Mouse (Mus musculus) midbrain, embryonic 15.5 days (tissue): ENCODE data around the gene Supt3. TPM values are rescaled to one million over a fixed set of nuclear protein-coding genes. Genes with fewer than 3 reads are reported as not detected.

Experiments
- ATAC-seq: fragments of 200-750 bp; cut with Nextera tagmentation; replicated peaks from 2 replicates; pipeline ENCODE4 v1.8.0; 2017; ENCODE audit warnings: moderate TSS enrichment
- H3K27ac ChIP-seq: fragments of 300-500 bp; sonication (generic); 2 replicates; pipeline ENCODE4 v1.5.1; 2015; ENCODE audit warnings: mild to moderate bottlenecking, inconsistent platforms
- H3K27me3 ChIP-seq: fragments of 300-500 bp; sonication (generic); replicated peaks from 2 replicates; pipeline ENCODE4 v1.6.1; 2015; ENCODE audit warnings: inconsistent platforms
- H3K36me3 ChIP-seq: fragments of 300-500 bp; sonication (generic); replicated peaks from 2 replicates; pipeline ENCODE4 v1.6.1; 2015; ENCODE audit warnings: inconsistent platforms
- H3K4me1 ChIP-seq: fragments of 300-500 bp; sonication (generic); 2 replicates; pipeline ENCODE4 v1.6.1; 2015; ENCODE audit warnings: inconsistent platforms
- H3K4me2 ChIP-seq: fragments of 300-500 bp; sonication (generic); 2 replicates; pipeline ENCODE4 v1.6.1; 2015; ENCODE audit warnings: inconsistent platforms, mild to moderate bottlenecking, moderate library complexity
- H3K4me3 ChIP-seq: fragments of 300-500 bp; sonication (generic); 2 replicates; pipeline ENCODE4 v1.5.1; 2015; ENCODE audit warnings: mild to moderate bottlenecking, inconsistent platforms
- H3K9ac ChIP-seq: fragments of 300-500 bp; sonication (generic); 2 replicates; pipeline ENCODE4 v1.6.1; 2015; ENCODE audit warnings: mild to moderate bottlenecking, inconsistent platforms
- H3K9me3 ChIP-seq: fragments of 300-500 bp; sonication (generic); 2 replicates; pipeline ENCODE4 v1.6.1; 2016; ENCODE audit warnings: inconsistent platforms
- WGBS: fragments of 180-500 bp; shearing (Covaris S2); methylation state at CpG from one replicate; pipeline ENCODE4 v1.1.7; 2015; ENCODE audit warnings: mixed read lengths; 5-methylcytosine and 5-hydroxymethylcytosine counted together
- polyA plus RNA-seq: library from polyadenylated mRNA; unstranded; fragments of >200 nt; fragmentation: Nextera tagmentation; extraction: Ambion mirVana; gene quantifications from 2 replicates; pipeline ENCODE4 v1.2.1, GENCODE M21; 2015

Gene Supt3
- polyA plus RNA-seq, 1 experiment from 2014 or later, result 21.5 TPM

DNA sequence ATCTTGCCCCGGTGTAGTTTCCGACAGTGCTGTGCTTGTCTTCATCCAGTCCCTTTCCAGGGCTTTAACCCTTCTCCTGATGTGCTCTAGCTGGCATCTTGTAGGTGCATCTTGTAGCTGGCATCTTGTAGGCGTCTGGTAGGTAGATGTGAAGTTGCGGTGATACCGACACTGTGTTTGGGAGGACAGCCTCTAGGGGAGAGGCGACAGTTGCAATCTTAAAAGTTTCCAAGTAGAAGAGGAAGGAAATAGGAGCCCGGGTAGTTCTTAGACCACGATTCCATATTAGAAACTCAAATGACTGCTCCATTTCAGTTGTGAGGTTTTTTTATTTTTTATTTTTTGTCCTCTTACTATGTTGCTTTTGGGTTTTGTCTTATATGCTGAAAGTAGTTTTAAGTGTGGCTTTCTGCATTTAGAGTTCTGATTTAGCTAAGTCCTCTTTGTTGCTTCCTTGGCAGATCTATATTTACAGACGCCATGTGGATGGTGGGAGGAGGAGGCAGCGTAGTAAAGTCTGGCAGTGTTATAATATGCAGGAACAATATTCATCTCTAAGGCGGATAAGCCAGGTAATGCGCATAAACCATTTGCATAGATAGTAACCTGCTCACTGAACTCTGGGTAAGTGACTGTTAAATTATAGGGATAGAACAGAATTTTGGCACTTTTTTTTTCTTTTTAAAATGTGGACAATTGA lies 15.4 kb downstream of the Supt3 start:
- no peak for ATAC-seq
- H3K27me3 ChIP-seq, result no peaks in the 10 kb centered on the region
- H3K4me1 ChIP-seq, result no peaks in the 10 kb centered on the region
- H3K27ac ChIP-seq, result no peak overlapping the region
- H3K9me3 ChIP-seq, result no peaks in the 10 kb centered on the region
- 93% methylated on average over 12 of the region's 12 CpGs for WGBS
- no peak overlapping the region for H3K9ac ChIP-seq
- H3K4me2 ChIP-seq, result no peak overlapping the region
- no peak overlapping the region for H3K4me3 ChIP-seq
- no peaks in the 10 kb centered on the region for H3K36me3 ChIP-seq

- ATAC-seq, result no peak
- Histone ChIP-seq H3K36me3 (no peaks in the 10 kb centered on the region), H3K27ac (no peak overlapping the region), H3K4me2 (no peak overlapping the region), H3K27me3 (no peaks in the 10 kb centered on the region), H3K9ac (no peak overlapping the region), H3K4me1 (no peaks in the 10 kb centered on the region), H3K4me3 (no peak overlapping the region), H3K9me3 (no peaks in the 10 kb centered on the region)
- 43% methylated on average over 3 of the region's 3 CpGs for WGBS
These were observed 20.4 kb downstream of the Supt3 start for GRCm38 (mm10) chr17:44797331-44797730.

GRCm38 (mm10) chr17:44807031-44807430 lies 30.1 kb downstream of the Supt3 start:
- Histone ChIP-seq H3K9me3 (no peaks in the 10 kb centered on the region), H3K9ac (no peak overlapping the region), H3K4me1 (no peaks in the 10 kb centered on the region), H3K27me3 (no peaks in the 10 kb centered on the region), H3K27ac (no peak overlapping the region), H3K36me3 (no peaks in the 10 kb centered on the region), H3K4me3 (no peak overlapping the region), H3K4me2 (no peak overlapping the region)
- WGBS, result 89% methylated on average over 1 of the region's 1 CpGs
- no peak for ATAC-seq

DNA sequence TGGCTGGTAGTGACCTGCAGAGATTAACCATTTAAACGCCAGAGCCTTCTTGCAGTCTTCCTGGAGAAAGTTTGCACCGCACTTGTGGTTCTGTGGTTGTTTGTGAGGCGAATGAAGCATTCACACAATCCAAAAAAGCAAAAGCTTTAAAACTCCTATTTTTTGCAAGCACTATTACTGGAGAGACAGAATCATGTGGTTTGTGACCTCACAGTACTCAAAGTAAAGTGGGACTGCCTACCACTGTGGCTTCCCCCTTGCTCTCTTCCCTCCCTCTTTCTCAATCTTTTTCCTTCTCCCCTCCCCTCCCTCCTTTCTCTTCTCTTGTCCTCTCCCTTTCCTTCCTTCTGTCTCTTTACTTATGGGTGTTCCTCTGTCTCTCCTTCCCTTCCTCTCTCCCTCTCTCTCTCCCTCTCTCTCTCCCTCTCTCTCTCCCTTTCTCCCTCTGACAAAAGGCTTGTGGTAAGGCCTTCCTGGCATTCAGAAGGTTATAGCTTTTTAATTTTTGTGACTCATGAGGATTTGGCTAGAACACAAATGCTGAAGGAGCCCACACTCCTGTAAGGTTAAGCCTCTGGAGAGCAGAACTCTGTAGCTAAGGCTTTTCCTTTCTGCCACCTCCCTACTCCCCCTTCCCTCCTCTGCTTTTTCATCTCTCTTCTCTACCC lies 37.7 kb downstream of the Supt3 start, which contains the start of gene Runx2:
Runx2 (minus strand) TSS at position 290 of the 668 bp plus-strand sequence.
- no peaks in the 10 kb centered on the region for H3K36me3 ChIP-seq
- no peaks in the 10 kb centered on the region for H3K27me3 ChIP-seq
- H3K9me3 ChIP-seq, result no peaks in the 10 kb centered on the region
- no peak within 1 kb of the TSS for H3K9ac ChIP-seq
- H3K4me2 ChIP-seq, result peak within 1 kb of the TSS; percentile 2; the same call in 1 of the 2 replicates
- no peak for ATAC-seq
- H3K4me3 ChIP-seq, result no peak within 1 kb of the TSS
- WGBS, result 30% methylated on average over 3 of the region's 3 CpGs
- peaks cover 4% of the 10 kb centered on the region; the same call in 1 of the 2 replicates for H3K4me1 ChIP-seq
- no peak within 1 kb of the TSS for H3K27ac ChIP-seq

DNA sequence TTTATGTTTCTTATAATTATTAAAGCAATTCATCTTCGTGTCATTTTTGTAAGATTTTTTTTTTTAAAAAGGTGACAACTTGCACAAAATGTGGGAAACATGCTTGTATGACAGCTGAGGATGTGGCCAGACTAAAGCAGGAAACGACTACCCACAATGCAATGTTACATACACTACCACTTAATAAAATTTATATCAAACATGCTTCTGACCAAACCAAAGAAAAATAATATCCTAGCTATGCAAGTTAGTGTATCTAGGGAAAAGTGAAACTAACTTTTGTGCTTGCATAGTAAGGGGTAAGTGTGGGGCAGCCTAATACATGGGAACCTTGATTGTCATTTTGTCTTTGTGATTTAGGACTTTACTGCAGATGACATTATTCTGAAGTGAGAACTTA lies 41.9 kb downstream of the Supt3 start:
- Histone ChIP-seq H3K27ac (no peak overlapping the region), H3K4me2 (no peak overlapping the region), H3K9me3 (no peaks in the 10 kb centered on the region), H3K4me1 (peaks cover 4% of the 10 kb centered on the region; the same call in 1 of the 2 replicates), H3K9ac (no peak overlapping the region), H3K4me3 (no peak overlapping the region), H3K27me3 (no peaks in the 10 kb centered on the region), H3K36me3 (no peaks in the 10 kb centered on the region)
- 79% methylated on average over 2 of the region's 2 CpGs for WGBS
- no peak for ATAC-seq

DNA sequence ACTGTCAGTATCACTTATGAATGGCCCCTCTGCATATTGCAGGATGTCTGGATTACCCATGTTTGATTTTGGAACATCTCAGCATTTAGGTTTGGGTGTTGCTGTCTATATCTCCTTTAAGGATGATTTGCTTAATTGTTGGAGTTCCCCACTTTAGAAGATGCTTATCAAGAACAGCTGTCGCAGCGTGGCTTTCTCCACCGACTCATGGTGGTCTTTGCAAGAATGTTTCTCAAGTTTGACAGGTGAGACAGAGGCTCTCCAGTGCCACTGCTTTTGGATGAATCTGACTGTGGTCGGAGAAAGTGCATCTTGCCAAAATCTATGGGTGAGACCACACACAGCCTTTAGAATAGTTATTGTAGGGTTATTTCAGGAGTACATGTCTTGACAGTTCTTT lies 42.9 kb downstream of the Supt3 start:
- Histone ChIP-seq H3K9ac (no peak overlapping the region), H3K27me3 (no peaks in the 10 kb centered on the region), H3K4me2 (no peak overlapping the region), H3K27ac (no peak overlapping the region), H3K4me1 (peaks cover 4% of the 10 kb centered on the region; the same call in 1 of the 2 replicates), H3K4me3 (no peak overlapping the region), H3K9me3 (no peaks in the 10 kb centered on the region), H3K36me3 (no peaks in the 10 kb centered on the region)
- 59% methylated on average over 4 of the region's 4 CpGs for WGBS
- no peak for ATAC-seq

DNA sequence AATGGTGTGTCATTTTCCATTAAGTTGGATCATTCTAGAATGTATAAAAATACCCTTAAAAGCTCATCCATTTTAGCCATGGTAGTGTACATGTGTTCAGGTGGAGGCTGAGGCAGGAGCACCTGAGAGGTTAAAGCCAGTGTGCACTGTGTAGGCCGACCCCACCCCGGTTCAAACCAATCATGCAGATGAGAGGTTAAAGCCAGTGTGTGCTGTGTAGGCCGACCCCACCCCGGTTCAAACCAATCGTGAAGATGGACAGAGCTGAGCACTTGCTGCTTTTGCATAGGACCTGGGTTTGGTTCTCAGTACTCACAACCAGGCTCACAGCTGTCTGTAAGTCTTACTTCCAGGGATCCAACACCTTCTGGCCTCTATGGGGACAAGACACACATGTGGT lies 45.0 kb downstream of the Supt3 start:
- H3K27me3 ChIP-seq, result no peaks in the 10 kb centered on the region
- no peak overlapping the region for H3K4me2 ChIP-seq
- WGBS, result 92% methylated on average over 5 of the region's 5 CpGs
- no peak overlapping the region for H3K9ac ChIP-seq
- H3K4me3 ChIP-seq, result no peak overlapping the region
- H3K36me3 ChIP-seq, result no peaks in the 10 kb centered on the region
- no peak overlapping the region for H3K27ac ChIP-seq
- no peaks in the 10 kb centered on the region for H3K4me1 ChIP-seq
- H3K9me3 ChIP-seq, result no peaks in the 10 kb centered on the region
- ATAC-seq, result no peak

DNA sequence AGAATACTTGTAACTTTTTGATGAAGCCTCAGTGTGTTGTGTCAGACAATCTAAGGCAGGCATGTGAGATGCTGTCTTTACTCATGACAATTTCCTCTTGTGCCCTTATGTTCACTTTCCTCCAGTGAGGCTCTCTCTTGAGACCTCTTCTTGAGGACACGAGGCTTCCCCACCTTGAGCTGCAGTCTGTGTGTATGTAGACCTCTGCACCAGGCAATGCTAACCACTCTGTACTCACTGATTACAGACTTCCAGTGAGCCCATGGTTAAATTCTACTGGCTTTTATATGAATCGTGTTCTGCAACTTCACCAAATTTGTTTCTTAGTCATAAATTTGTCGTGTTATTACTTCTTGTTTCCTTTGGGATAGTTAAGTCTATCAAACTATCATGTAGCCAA lies 50.2 kb downstream of the Supt3 start:
- no peak overlapping the region for H3K27ac ChIP-seq

DNA sequence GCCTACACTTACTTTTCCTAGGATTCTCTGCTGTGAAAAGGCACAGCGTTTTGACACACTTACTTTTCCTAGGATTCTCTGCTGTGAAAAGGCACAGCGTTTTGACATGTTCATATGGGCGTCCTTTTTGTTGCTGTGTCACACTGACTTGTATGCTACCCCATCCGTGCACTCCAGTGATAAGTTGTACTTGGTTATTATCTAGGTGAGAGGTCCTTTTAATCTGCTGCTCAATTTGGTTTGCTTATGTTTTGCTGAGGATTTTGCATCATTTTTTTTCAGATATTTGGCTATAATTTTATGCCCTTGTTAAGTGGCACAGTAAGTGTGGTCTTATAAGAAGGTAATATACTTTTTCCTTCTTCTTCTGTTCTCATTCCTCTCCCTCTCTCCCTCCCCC lies 51.0 kb downstream of the Supt3 start:
- H3K27me3 ChIP-seq, result no peaks in the 10 kb centered on the region
- no peak overlapping the region for H3K4me2 ChIP-seq
- no peak for ATAC-seq
- no peak overlapping the region for H3K9ac ChIP-seq
- no peaks in the 10 kb centered on the region for H3K4me1 ChIP-seq
- H3K27ac ChIP-seq, result no peak overlapping the region
- H3K36me3 ChIP-seq, result no peaks in the 10 kb centered on the region
- 88% methylated on average over 4 of the region's 4 CpGs for WGBS
- no peak overlapping the region for H3K4me3 ChIP-seq
- H3K9me3 ChIP-seq, result no peaks in the 10 kb centered on the region

More for the DNA sequence above, 50.2 kb downstream of the Supt3 start:
- no peak for ATAC-seq
- Histone ChIP-seq H3K4me3 (no peak overlapping the region), H3K4me1 (no peaks in the 10 kb centered on the region), H3K27me3 (no peaks in the 10 kb centered on the region), H3K9ac (no peak overlapping the region), H3K9me3 (no peaks in the 10 kb centered on the region), H3K36me3 (no peaks in the 10 kb centered on the region), H3K4me2 (no peak overlapping the region)
- 91% methylated on average over 3 of the region's 3 CpGs for WGBS

DNA sequence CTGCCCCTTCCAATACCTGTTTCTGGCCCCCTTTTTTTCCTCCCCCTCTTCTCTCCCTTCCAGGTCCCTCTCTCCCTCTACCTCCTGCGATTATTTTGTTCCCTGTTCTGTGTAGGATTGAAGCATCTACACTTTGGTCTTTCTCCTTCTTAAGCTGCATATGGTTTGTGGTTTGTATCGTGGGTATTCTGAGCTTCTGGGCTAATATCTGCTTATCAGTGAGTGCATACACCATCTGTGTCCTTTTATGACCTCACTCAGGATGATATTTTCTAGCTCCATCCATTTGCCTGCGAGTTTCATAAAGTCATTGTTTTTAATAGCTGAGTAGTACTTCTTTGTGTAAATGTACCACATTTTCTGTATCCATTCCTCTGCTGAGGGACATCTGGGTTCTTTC lies 52.6 kb downstream of the Supt3 start:
- H3K4me2 ChIP-seq, result no peak overlapping the region
- no peaks in the 10 kb centered on the region for H3K27me3 ChIP-seq
- WGBS, result 91% methylated on average over 3 of the region's 3 CpGs
- no peak overlapping the region for H3K27ac ChIP-seq
- no peak for ATAC-seq
- no peak overlapping the region for H3K9ac ChIP-seq
- H3K4me3 ChIP-seq, result no peak overlapping the region
- no peaks in the 10 kb centered on the region for H3K9me3 ChIP-seq
- no peaks in the 10 kb centered on the region for H3K4me1 ChIP-seq
- H3K36me3 ChIP-seq, result no peaks in the 10 kb centered on the region

DNA sequence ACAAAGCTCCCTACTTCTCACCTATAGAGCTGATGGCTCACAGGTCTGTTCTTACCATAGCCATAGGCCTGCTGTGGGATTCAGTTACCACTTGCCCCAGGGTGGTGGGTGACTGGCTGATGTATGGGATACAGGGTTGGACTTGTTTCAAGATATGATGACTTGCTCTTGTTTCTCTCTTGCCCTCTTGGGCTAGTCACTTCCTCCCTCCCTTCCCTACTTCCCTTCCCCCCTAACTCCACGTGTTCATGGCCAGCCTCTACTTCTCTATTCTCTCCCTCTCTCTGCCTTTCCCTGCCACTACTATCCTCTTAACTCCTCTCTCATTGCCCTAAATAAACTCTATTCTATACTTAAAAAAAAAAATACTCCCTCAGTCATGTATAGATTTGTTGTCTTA lies 54.2 kb downstream of the Supt3 start:
- Histone ChIP-seq H3K9me3 (no peaks in the 10 kb centered on the region), H3K27me3 (no peaks in the 10 kb centered on the region), H3K36me3 (no peaks in the 10 kb centered on the region), H3K4me1 (no peaks in the 10 kb centered on the region), H3K4me2 (no peak overlapping the region), H3K9ac (no peak overlapping the region), H3K27ac (no peak overlapping the region), H3K4me3 (no peak overlapping the region)
- no peak for ATAC-seq
- 78% methylated on average over 1 of the region's 1 CpGs for WGBS

- Histone ChIP-seq H3K9ac (no peak overlapping the region), H3K4me2 (no peak overlapping the region), H3K4me1 (no peaks in the 10 kb centered on the region), H3K36me3 (no peaks in the 10 kb centered on the region), H3K4me3 (no peak overlapping the region), H3K9me3 (no peaks in the 10 kb centered on the region), H3K27me3 (no peaks in the 10 kb centered on the region), H3K27ac (no peak overlapping the region)
- no peak for ATAC-seq
- WGBS, result 86% methylated on average over 4 of the region's 4 CpGs
These were observed 65.2 kb downstream of the Supt3 start for GRCm38 (mm10) chr17:44842184-44842583.

- no peaks in the 10 kb centered on the region for H3K27me3 ChIP-seq
- no peak overlapping the region for H3K4me2 ChIP-seq
- H3K4me1 ChIP-seq, result no peaks in the 10 kb centered on the region
- no peaks in the 10 kb centered on the region for H3K9me3 ChIP-seq
- no peak overlapping the region for H3K27ac ChIP-seq
- H3K36me3 ChIP-seq, result no peaks in the 10 kb centered on the region
- H3K9ac ChIP-seq, result no peak overlapping the region
- H3K4me3 ChIP-seq, result no peak overlapping the region
- 95% methylated on average over 6 of the region's 6 CpGs for WGBS
- no peak for ATAC-seq
These were observed 86.2 kb downstream of the Supt3 start for GRCm38 (mm10) chr17:44863165-44863564.
